Mouse (Mus musculus) brain, embryonic 14.5 days (tissue): Measurements from ENCODE around the gene Kansl3.

Source experiments
- CTCF ChIP-seq: fragments of 200-500 bp; IDR thresholded peaks from 2 replicates; pipeline ENCODE4 v1.5.1; 2012; ENCODE audit warnings: inconsistent platforms, mild to moderate bottlenecking, moderate library complexity, borderline replicate concordance; ENCODE audit not compliant: insufficient read depth, insufficient read length; ENCODE audit errors: extremely low read depth
- POLR2A ChIP-seq: fragments of 200-500 bp; IDR thresholded peaks from 2 replicates; pipeline ENCODE4 v1.6.1; 2012; ENCODE audit warnings: mild to moderate bottlenecking, inconsistent platforms, borderline replicate concordance; ENCODE audit not compliant: poor library complexity, insufficient read depth, insufficient read length, severe bottlenecking; ENCODE audit errors: extremely low read depth

- no peak for TF ChIP-seq CTCF
- no peak for TF ChIP-seq POLR2A
These were observed 35.5 kb upstream of the Kansl3 start for GRCm38 (mm10) chr1:36404531-36404930.
